Mouse (Mus musculus): Measurements from ENCODE around the gene Msl2. TPM values are rescaled to one million over a fixed set of nuclear protein-coding genes. Genes with fewer than 3 reads are reported as not detected.
A peak's percentile ranks its signal among the peaks of the same experiment; 100 is the strongest.

Gene Msl2
- polyA plus RNA-seq, 1 experiment from 2014 or later = 8.5 TPM

DNA sequence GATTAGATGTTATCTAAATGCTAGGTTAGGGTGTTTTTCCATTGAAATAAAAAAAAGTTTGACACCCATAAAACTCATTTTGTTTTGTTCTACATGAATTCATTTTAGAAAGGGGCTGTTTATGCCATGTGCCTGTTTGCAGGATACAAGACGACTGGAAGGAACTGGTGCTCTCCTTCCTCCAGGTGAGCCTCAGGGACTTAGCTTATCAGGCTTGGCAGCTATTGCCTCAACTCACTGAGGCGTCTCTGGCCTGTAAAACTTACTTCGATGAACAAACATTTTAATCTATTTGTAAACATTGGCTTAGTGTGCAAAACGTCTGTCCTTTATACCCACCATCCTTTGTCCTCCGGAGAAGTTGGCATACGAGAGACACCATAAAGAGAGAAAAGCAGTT is 21.2 kb upstream of the Msl2 start:
- Histone ChIP-seq H3K27ac (replicated peaks) (no peak overlapping the region), H3K4me3 (no peak overlapping the region), H3K9ac (replicated peaks) (no peak overlapping the region), H3K4me2 (replicated peaks) (no peak overlapping the region), H3K27me3 (no peaks in the 10 kb centered on the region), H3K36me3 (no peaks in the 10 kb centered on the region), H3K4me1 (no peaks in the 10 kb centered on the region), H3K9me3 (no peaks in the 10 kb centered on the region)
- ATAC-seq (ENCODE audit: low FRiP score, low read depth) = no peak
- 65% methylated on average over 6 of the region's 6 CpGs for WGBS

DNA sequence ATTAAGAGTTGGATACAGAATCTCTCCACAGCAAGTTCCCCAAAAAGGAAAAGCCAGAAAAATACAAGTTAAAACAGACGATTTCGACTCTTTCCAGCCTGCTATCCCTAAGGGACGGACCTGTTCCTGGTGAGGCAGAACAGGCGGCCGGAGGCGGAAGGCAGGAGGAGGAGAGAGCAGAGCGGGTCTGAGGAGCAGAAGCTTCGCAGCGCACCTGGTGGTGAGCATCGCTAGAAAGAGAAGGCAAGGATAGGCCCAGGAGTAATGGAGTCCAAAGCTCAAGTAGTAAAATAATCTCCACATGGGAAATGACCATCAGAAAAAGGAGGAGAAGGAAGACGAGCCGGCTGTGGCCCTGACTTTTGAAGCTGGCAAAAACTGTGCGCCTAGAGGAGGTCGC is 20.6 kb upstream of the Msl2 start:
- H3K4me3 ChIP-seq = no peak overlapping the region
- H3K27me3 ChIP-seq = no peaks in the 10 kb centered on the region
- no peaks in the 10 kb centered on the region for H3K4me1 ChIP-seq
- no peaks in the 10 kb centered on the region for H3K36me3 ChIP-seq
- no peak for ATAC-seq (ENCODE audit: low FRiP score, low read depth)
- H3K9me3 ChIP-seq = no peaks in the 10 kb centered on the region
- no peak overlapping the region for H3K27ac ChIP-seq (replicated peaks)
- H3K4me2 ChIP-seq (replicated peaks) = no peak overlapping the region
- H3K9ac ChIP-seq (replicated peaks) = no peak overlapping the region
- 72% methylated on average over 14 of the region's 14 CpGs for WGBS

DNA sequence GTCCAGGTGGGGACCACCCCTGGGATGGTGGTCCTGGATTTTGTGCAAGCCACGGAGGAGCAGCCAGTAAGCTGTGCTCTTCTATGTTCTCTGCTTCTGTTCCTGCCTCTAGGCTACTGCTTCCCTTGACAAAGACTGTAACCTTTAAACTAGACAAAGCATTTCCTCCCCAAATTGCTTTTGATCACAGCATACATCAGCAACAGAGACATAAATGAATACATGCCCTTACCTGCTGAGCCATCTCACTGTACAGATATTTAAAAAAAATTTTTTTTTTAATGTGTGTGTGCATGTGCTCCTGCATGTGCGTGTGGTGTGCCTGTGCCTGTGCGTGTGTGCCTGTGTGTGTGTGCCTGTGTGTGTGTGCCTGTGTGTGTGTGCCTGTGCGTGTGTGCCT is 16.7 kb upstream of the Msl2 start:
- Histone ChIP-seq H3K9ac (replicated peaks) (no peak overlapping the region), H3K9me3 (no peaks in the 10 kb centered on the region), H3K27ac (replicated peaks) (no peak overlapping the region), H3K36me3 (no peaks in the 10 kb centered on the region), H3K4me3 (no peak overlapping the region), H3K4me1 (no peaks in the 10 kb centered on the region), H3K27me3 (no peaks in the 10 kb centered on the region), H3K4me2 (replicated peaks) (no peak overlapping the region)
- 93% methylated on average over 4 of the region's 4 CpGs for WGBS
- no peak for ATAC-seq (ENCODE audit: low FRiP score, low read depth)

DNA sequence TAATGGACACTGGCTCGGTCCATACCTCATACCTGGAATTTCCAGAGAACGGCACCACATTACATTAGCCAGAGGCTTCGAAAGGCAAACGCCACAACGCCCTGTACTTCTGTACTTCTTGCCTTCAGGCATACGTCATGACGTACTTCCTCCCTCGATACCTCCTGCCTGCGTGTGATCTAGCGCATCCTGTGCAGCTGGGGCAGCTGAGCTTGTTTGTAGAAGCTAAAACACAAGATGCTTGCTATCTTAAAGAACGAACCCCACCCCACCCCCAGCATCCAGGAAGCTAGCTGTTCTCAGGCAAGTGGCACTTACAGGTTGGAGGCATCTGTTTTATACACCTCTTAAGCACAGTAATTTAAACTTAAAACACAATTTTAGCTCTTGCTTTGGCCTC is 12.9 kb upstream of the Msl2 start:
- no peak overlapping the region for H3K4me3 ChIP-seq
- WGBS = 85% methylated on average over 11 of the region's 11 CpGs
- H3K4me1 ChIP-seq = no peaks in the 10 kb centered on the region; the same call in 1 of the 2 replicates
- no peak overlapping the region for H3K27ac ChIP-seq (replicated peaks)
- no peak for ATAC-seq (ENCODE audit: low FRiP score, low read depth)
- H3K9me3 ChIP-seq = no peaks in the 10 kb centered on the region
- H3K36me3 ChIP-seq = no peaks in the 10 kb centered on the region
- no peak overlapping the region for H3K9ac ChIP-seq (replicated peaks)
- H3K27me3 ChIP-seq = no peaks in the 10 kb centered on the region
- no peak overlapping the region for H3K4me2 ChIP-seq (replicated peaks)

DNA sequence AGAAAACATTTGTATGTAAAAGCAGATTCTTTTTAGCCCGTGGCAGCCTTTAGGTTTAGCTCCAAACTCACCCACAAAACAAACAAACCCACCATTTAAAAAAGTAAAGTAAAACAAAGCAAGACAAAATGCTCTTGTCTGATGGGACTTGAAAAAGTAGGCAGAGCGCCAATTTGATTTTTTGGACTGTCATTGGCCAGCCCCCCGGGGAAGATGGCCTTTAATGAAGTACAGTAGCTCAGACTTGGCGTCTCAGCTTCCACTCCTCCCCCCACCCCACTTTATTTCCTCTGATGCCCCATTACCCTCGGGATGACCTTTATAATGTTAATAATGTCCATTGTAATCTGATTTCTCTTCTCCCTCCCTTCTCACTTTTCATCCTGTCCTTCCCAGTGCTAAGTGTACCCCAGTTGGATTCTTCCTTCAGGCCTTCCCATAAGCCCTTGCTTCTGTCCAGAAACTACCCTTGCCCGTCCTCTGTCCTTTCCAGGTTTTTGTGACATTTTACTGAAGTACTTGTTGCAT is 11.6 kb upstream of the Msl2 start:
- no peak overlapping the region for H3K4me3 ChIP-seq
- no peaks in the 10 kb centered on the region for H3K27me3 ChIP-seq
- H3K9ac ChIP-seq (replicated peaks) = no peak overlapping the region
- no peaks in the 10 kb centered on the region; the same call in 1 of the 2 replicates for H3K4me1 ChIP-seq
- H3K27ac ChIP-seq (replicated peaks) = no peak overlapping the region
- no peak for ATAC-seq (ENCODE audit: low FRiP score, low read depth)
- no peaks in the 10 kb centered on the region for H3K36me3 ChIP-seq
- no peak overlapping the region for H3K4me2 ChIP-seq (replicated peaks)
- no peaks in the 10 kb centered on the region for H3K9me3 ChIP-seq
- WGBS = 76% methylated on average over 6 of the region's 6 CpGs

DNA sequence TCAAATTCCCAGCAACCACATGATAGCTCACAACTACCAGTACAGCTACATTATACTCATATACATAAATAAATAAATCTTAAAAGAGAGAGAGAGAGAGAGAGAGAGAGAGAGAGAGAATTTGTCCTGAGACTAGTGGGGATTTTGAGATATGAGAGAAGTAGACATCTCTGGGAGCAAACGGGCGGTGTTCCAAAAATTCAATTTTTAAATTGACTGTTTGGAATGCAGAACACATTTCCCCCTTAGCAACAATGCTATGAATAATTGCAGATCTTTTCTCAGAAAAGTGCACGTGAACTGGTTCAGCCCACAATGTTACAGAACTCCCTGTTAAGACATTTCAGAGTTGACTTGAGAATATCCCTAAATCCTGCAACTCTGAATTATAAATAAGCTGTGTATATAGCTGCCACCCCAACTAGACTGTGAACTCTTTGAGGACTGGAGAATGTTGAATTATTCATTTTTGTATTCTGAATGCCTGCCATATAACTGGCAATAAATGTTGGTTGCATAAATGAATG is 8.8 kb upstream of the Msl2 start:
- 82% methylated on average over 3 of the region's 3 CpGs for WGBS
- H3K9ac ChIP-seq (replicated peaks) = no peak overlapping the region
- no peaks in the 10 kb centered on the region for H3K27me3 ChIP-seq
- no peak overlapping the region for H3K27ac ChIP-seq (replicated peaks)
- no peak overlapping the region for H3K4me2 ChIP-seq (replicated peaks)
- no peak for ATAC-seq (ENCODE audit: low FRiP score, low read depth)
- H3K9me3 ChIP-seq = no peaks in the 10 kb centered on the region
- H3K4me3 ChIP-seq = no peak overlapping the region
- no peaks in the 10 kb centered on the region for H3K36me3 ChIP-seq
- H3K4me1 ChIP-seq = no peaks in the 10 kb centered on the region; the same call in 1 of the 2 replicates

DNA sequence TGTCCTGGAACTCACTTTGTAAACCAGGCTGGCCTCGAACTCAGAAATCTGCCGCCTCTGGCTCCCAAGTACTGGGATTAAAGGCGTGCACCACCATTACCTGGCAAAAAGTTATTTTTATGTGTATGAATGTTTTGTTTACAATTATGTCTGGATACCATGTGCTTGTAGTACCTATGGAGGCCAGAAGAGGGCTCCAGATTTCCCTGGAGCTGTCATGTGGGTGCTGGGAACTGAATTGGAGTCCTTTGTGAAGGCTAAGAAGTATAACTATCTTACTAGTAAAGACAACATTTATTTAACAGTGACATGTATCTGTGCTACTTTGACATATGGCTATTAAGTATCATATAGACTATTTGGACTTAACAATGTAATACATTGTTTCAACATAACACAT is 4.1 kb upstream of the Msl2 start:
- no peaks in the 10 kb centered on the region for H3K27me3 ChIP-seq
- no peaks in the 10 kb centered on the region for H3K9me3 ChIP-seq
- no peak overlapping the region for H3K9ac ChIP-seq (replicated peaks)
- no peaks in the 10 kb centered on the region for H3K36me3 ChIP-seq
- no peak overlapping the region for H3K27ac ChIP-seq (replicated peaks)
- H3K4me2 ChIP-seq (replicated peaks) = no peak overlapping the region
- whole genome bisulfite sequencing = 92% methylated on average over 3 of the region's 3 CpGs
- H3K4me3 ChIP-seq = no peak overlapping the region
- no peak for ATAC-seq (ENCODE audit: low FRiP score, low read depth)
- H3K4me1 ChIP-seq = no peaks in the 10 kb centered on the region; the same call in 1 of the 2 replicates

DNA sequence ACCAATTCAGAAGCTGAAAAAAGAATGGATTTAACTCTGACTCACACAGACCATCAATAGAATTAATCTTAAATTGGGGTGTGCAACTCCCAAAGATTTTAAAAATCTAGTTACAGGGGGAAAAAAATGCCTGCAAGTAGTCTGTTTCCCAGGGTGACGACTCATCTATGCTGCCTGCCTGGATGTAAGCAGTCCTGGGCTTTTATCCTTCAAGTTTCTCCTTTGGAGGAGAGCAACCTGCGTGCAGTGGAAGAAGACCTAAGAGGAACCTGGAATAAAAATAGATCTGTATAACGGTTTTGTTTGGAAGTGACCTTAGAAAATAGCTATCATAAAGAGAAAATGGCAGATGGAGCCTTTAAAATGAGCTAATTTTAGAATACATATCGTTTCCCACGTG is 1.4 kb upstream of the Msl2 start:
- H3K9ac ChIP-seq (replicated peaks) = no peak overlapping the region
- WGBS = 49% methylated on average over 5 of the region's 5 CpGs
- no peaks in the 10 kb centered on the region for H3K9me3 ChIP-seq
- ATAC-seq (ENCODE audit: low FRiP score, low read depth) = no peak
- no peak overlapping the region for H3K4me3 ChIP-seq
- H3K4me2 ChIP-seq (replicated peaks) = peak overlapping the region; percentile 67; the same call in 1 of the 2 replicates
- H3K27me3 ChIP-seq = no peaks in the 10 kb centered on the region
- H3K4me1 ChIP-seq = peaks cover 11% of the 10 kb centered on the region
- H3K27ac ChIP-seq (replicated peaks) = no peak overlapping the region
- no peaks in the 10 kb centered on the region for H3K36me3 ChIP-seq

DNA sequence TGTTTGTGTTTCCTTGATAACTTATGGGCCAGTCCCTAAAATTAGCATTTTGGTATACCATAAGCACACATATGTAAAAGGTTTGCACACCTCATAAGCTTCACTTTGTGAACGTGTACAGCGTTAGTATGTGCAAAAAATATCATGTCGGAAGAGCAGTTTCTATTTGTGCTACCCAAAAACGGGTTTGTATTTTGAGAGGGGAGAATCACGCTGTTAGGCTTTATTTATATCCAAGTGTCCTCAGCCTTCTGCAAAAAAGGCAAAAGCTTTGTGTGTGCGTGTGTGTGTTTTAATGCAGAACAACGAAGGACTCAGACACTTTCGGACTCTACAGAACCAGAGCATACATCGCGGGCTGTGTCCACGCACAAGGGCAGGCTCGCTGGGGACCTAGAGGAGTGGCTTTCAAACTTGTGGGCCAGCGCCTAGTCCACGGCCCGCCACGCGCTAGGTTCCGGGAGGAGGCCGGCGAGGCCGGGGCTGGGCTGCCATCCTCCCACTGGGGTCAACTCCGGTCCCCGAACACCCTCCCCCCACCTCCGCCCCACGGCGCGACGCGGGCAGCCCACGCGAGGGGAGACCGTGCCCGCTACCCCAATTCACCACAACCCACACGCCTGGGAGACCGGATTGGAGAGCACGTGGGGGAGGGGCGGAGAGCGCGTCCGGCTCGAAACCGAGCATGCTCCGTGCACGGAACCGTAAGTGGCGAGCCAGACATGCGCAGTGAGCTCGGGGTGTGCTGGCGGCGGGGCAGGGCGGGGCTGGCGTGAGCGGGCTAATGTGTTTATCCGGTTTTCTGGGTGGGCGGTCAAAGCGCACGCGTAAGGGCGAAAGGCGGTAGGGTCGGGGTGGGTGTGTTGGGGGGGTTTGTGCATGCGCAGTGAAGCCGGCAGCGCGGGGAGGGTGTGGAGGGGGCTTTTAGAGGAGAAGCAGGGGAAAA is 587 bp upstream of the Msl2 start:
- Histone ChIP-seq H3K4me1 (peaks cover 18% of the 10 kb centered on the region), H3K27me3 (no peaks in the 10 kb centered on the region), H3K9me3 (no peaks in the 10 kb centered on the region), H3K4me3 (peak overlapping the region; percentile 98), H3K27ac (replicated peaks) (peak overlapping the region; percentile 99), H3K9ac (replicated peaks) (peak overlapping the region; percentile 97), H3K4me2 (replicated peaks) (peak overlapping the region; percentile 67), H3K36me3 (no peaks in the 10 kb centered on the region)
- ATAC-seq (ENCODE audit: low FRiP score, low read depth) = peak; percentile 93
- 2% methylated on average over 65 of the region's 65 CpGs for WGBS

DNA sequence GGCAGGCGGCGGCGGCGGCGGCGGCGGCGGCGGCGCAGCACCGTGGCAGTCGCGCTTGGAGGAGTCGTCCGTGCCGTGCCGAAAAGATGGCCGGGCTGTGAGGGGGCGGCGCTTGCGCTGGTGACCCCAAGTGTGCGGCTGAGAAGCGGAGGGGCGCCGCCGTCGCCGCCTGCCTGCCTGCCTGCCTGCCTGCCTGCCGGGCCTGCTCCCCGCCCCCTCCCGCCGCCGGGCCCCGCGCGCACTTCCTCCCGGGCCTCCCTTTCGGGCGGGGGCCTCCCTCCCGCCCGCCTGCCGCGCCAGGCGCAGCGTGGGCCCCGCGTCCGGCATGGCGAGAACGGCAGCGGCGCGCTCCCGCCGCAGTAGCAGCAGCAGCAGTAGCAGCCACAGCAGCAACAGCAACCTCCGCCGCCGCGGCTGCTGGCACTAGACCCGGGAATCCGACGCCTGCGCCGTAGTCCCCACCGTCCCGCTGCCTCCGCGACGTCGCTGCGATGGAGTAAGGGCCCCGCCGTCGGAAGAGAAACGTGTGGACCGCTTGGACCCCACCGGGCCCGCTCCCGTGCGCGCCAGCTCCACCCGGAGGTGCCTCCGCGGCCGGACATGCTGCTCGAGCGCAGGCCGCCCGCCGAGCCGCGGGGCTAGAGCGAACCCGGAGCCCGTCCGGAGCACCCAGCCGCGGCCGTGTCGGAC is 576 bp downstream of the Msl2 start:
- Histone ChIP-seq H3K27ac (replicated peaks) (peak overlapping the region; percentile 99), H3K4me1 (peaks cover 29% of the 10 kb centered on the region), H3K36me3 (no peaks in the 10 kb centered on the region), H3K4me2 (replicated peaks) (peak overlapping the region; percentile 93), H3K27me3 (no peaks in the 10 kb centered on the region), H3K9ac (replicated peaks) (peak overlapping the region; percentile 97), H3K9me3 (no peaks in the 10 kb centered on the region), H3K4me3 (peak overlapping the region; percentile 98)
- ATAC-seq (ENCODE audit: low FRiP score, low read depth) = peak; percentile 68
- WGBS = under 1% methylated on average over 78 of the region's 100 CpGs

DNA sequence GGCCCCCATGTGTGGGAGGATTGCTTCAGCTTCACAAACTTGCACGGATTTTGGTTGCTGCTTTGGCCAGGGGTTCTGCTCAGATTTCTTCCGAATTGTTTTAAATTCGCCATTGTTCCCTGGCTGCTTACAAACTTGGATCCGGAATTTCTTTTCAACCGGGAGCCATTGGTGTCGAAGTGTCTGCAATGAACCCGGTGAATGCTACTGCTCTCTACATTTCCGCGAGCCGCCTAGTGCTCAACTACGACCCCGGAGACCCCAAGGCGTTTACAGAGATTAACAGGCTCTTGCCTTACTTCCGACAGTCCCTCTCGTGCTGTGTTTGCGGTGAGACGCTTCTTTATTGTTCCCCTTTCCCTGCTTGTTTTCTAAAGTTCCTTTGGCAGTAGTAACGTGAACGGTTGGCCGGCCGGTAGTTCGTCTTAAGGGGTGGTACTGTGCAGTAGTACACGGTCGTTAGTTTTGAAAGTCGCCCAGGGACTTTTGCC is 1.2 kb downstream of the Msl2 start:
- Histone ChIP-seq H3K27me3 (no peaks in the 10 kb centered on the region), H3K4me2 (replicated peaks) (peak overlapping the region; percentile 93), H3K4me1 (peaks cover 35% of the 10 kb centered on the region), H3K27ac (replicated peaks) (peak overlapping the region; percentile 99), H3K36me3 (no peaks in the 10 kb centered on the region), H3K9me3 (no peaks in the 10 kb centered on the region), H3K4me3 (peak overlapping the region; percentile 98), H3K9ac (replicated peaks) (peak overlapping the region; percentile 97)
- no peak for ATAC-seq (ENCODE audit: low FRiP score, low read depth)
- WGBS = under 1% methylated on average over 25 of the region's 25 CpGs

DNA sequence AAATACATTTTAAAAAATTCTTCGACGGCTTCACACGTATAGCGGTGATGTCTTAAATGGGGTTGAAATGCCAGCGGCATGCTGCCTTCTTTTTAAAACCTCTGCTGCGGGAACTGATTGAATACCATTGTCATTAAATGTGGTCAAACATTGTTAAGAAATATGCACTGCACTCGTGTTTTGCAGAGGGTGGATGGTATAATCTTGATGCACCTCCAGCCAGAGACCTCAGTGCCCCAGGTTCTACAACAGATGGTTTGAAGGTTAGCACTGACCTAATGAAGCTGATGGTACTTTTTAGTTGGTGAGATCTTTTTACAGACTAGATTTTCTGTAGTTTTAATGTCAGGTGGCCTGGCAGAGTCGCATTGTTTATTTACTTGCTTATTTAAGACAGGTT is 1.8 kb downstream of the Msl2 start:
- no peak overlapping the region for H3K27ac ChIP-seq (replicated peaks)
- WGBS = under 1% methylated on average over 8 of the region's 8 CpGs
- no peaks in the 10 kb centered on the region for H3K27me3 ChIP-seq
- H3K4me2 ChIP-seq (replicated peaks) = peak overlapping the region; percentile 93
- peaks cover 37% of the 10 kb centered on the region for H3K4me1 ChIP-seq
- no peaks in the 10 kb centered on the region for H3K9me3 ChIP-seq
- no peaks in the 10 kb centered on the region for H3K36me3 ChIP-seq
- ATAC-seq (ENCODE audit: low FRiP score, low read depth) = no peak
- peak overlapping the region; percentile 98 for H3K4me3 ChIP-seq
- peak overlapping the region; percentile 97 for H3K9ac ChIP-seq (replicated peaks)
